Mouse (Mus musculus) C2C12 (cell line): Measurements from ENCODE around the gene Adra2b.

Experiments used
- CTCF ChIP-seq: IDR thresholded peaks from one replicate; pipeline ENCODE4 v1.5.1; 2011; ENCODE audit not compliant: control insufficient read depth, insufficient read depth, insufficient read length
- USF1 ChIP-seq: IDR thresholded peaks from one replicate; pipeline ENCODE4 v1.6.1; 2011; ENCODE audit warnings: low read depth, mild to moderate bottlenecking, control low read depth, moderate library complexity

- no peak for TF ChIP-seq CTCF
- no peak for TF ChIP-seq USF1
Measured at GRCm38 (mm10) chr2:127316431-127316830, 46.6 kb upstream of the Adra2b start.
